Mouse (Mus musculus) kidney, postnatal 25 days (tissue): ENCODE measurements at regions not wholly inside any gene's neighbourhood (a gene's known extent, or its start where the extent isn't known, plus 50 kb on each side); places are given as distances from the start of the nearest gene placed in this dataset.

Source experiments
- DNase-seq, 2 experiments: peaks; one replicate each; pipeline ENCODE4 v3.0.0; 2021; ENCODE audit warnings: mixed read lengths in 2 of 2

GRCm38 (mm10) chr10:26434586-26434985, 58.8 kb upstream of the L3mbtl3 start:
- DNase-seq = no peak

GRCm38 (mm10) chr10:26440720-26441119, 64.9 kb upstream of the L3mbtl3 start:
- DNase-seq = no peak

- peak in 1 of 2 experiments; percentile 16 for DNase-seq
Observed at GRCm38 (mm10) chr10:26484311-26484710, 108.5 kb upstream of the L3mbtl3 start.

- DNase-seq = no peak
Observed at GRCm38 (mm10) chr10:26491351-26491750, 115.6 kb upstream of the L3mbtl3 start.

- no peak for DNase-seq
Observed at GRCm38 (mm10) chr10:26492146-26492545, 116.4 kb upstream of the L3mbtl3 start.

GRCm38 (mm10) chr10:26492856-26493484, 117.2 kb upstream of the L3mbtl3 start:
- DNase-seq = no peak

GRCm38 (mm10) chr10:26493801-26494200, 118.0 kb upstream of the L3mbtl3 start:
- no peak for DNase-seq

- DNase-seq = peak; percentile 46 to 58
Observed at GRCm38 (mm10) chr10:26494380-26494781, 118.6 kb upstream of the L3mbtl3 start.

- DNase-seq = no peak
Observed at GRCm38 (mm10) chr10:26500265-26500935, 124.6 kb upstream of the L3mbtl3 start.

GRCm38 (mm10) chr10:26520879-26521278, 145.1 kb upstream of the L3mbtl3 start:
- DNase-seq = no peak

- DNase-seq = no peak
Observed at GRCm38 (mm10) chr10:26525848-26526546, 150.2 kb upstream of the L3mbtl3 start.

GRCm38 (mm10) chr10:26540189-26540588, 164.4 kb upstream of the L3mbtl3 start:
- DNase-seq = peak in 1 of 2 experiments; percentile 9

GRCm38 (mm10) chr10:26544061-26544460, 168.3 kb upstream of the L3mbtl3 start:
- DNase-seq = no peak

GRCm38 (mm10) chr10:26544796-26545195, 169.0 kb upstream of the L3mbtl3 start:
- DNase-seq = no peak

- no peak for DNase-seq
Observed at GRCm38 (mm10) chr10:26556246-26556645, 180.5 kb upstream of the L3mbtl3 start.

- no peak for DNase-seq
Observed at GRCm38 (mm10) chr10:26558118-26558517, 182.3 kb upstream of the L3mbtl3 start.

- DNase-seq = no peak
Observed at GRCm38 (mm10) chr10:26559323-26559722, 183.6 kb upstream of the L3mbtl3 start.

GRCm38 (mm10) chr10:26560456-26560855, 184.7 kb upstream of the L3mbtl3 start:
- DNase-seq = no peak

- peak; percentile 5 to 39 for DNase-seq
Observed at GRCm38 (mm10) chr10:26564462-26564861, 188.7 kb upstream of the L3mbtl3 start.

GRCm38 (mm10) chr10:26567613-26568012, 185.6 kb upstream of the Arhgap18 start:
- no peak for DNase-seq

- no peak for DNase-seq
Observed at GRCm38 (mm10) chr10:26570468-26570867, 182.8 kb upstream of the Arhgap18 start.

- no peak for DNase-seq
Observed at GRCm38 (mm10) chr10:26571377-26571776, 181.8 kb upstream of the Arhgap18 start.

GRCm38 (mm10) chr10:26576153-26576552, 177.1 kb upstream of the Arhgap18 start:
- DNase-seq = no peak

- DNase-seq = no peak
Observed at GRCm38 (mm10) chr10:26577087-26577486, 176.1 kb upstream of the Arhgap18 start.
